Mouse (Mus musculus) forebrain, embryonic 11.5 days (tissue): ENCODE results near the gene Olfr1032. TPM values are rescaled to one million over a fixed set of nuclear protein-coding genes. Genes with fewer than 3 reads are reported as not detected.
"Not testable (repeated sequence)": the region's sequence is repeated elsewhere in the genome, so short reads cannot be mapped to it uniquely, and the experiment has no call there.

Experiments used
- ATAC-seq: fragments of 200-750 bp; cut with Nextera tagmentation; replicated peaks from 2 replicates; pipeline ENCODE4 v1.8.0; 2017; ENCODE audit warnings: moderate TSS enrichment; ENCODE audit not compliant: low FRiP score
- DNase-seq: peaks from one replicate; pipeline ENCODE4 v3.0.0-alpha.2; 2017; ENCODE audit warnings: low spot score
- H3K27ac ChIP-seq: fragments of 300-500 bp; sonication (generic); 2 replicates; pipeline ENCODE4 v1.5.1; 2014; ENCODE audit warnings: low read depth, low read length
- H3K27me3 ChIP-seq: fragments of 300-500 bp; sonication (generic); 2 replicates; pipeline ENCODE4 v1.6.1; 2014; ENCODE audit warnings: mild to moderate bottlenecking, low read length, mixed read lengths; ENCODE audit not compliant: control insufficient read depth, insufficient read depth
- H3K36me3 ChIP-seq: fragments of 300-500 bp; sonication (generic); 2 replicates; pipeline ENCODE4 v1.6.1; 2014; ENCODE audit warnings: mild to moderate bottlenecking, low read length, moderate library complexity, mixed read lengths; ENCODE audit not compliant: control insufficient read depth, insufficient read depth
- H3K4me1 ChIP-seq: fragments of 300-500 bp; sonication (generic); replicated peaks from 2 replicates; pipeline ENCODE4 v1.6.1; 2014; ENCODE audit warnings: low read length, mixed read lengths; ENCODE audit not compliant: control insufficient read depth, insufficient read depth
- H3K4me2 ChIP-seq: fragments of 300-500 bp; sonication (generic); 2 replicates; pipeline ENCODE4 v1.6.1; 2014; ENCODE audit warnings: low read depth, mild to moderate bottlenecking, low read length, moderate library complexity, mixed read lengths; ENCODE audit not compliant: severe bottlenecking
- H3K4me3 ChIP-seq: fragments of 300-500 bp; sonication (generic); 2 replicates; pipeline ENCODE4 v1.5.1; 2014; ENCODE audit warnings: low read depth, low read length
- H3K9ac ChIP-seq: fragments of 300-500 bp; sonication (generic); 2 replicates; pipeline ENCODE4 v1.6.1; 2014; ENCODE audit warnings: low read length
- H3K9me3 ChIP-seq: fragments of 300-500 bp; sonication (generic); 2 replicates; pipeline ENCODE4 v1.6.1; 2016; ENCODE audit warnings: low read length, mixed read lengths; ENCODE audit not compliant: control insufficient read depth
- WGBS: fragments of 180-500 bp; shearing (Covaris S2); extraction: QIAGEN DNeasy Blood & Tissue Kit; methylation state at CpG from one replicate; pipeline ENCODE4 v1.1.7; 2014; 5-methylcytosine and 5-hydroxymethylcytosine counted together
- polyA plus RNA-seq: library from polyadenylated mRNA; unstranded; fragments of >200 nt; fragmentation: Nextera tagmentation; extraction: Ambion mirVana; gene quantifications from 2 replicates; pipeline ENCODE4 v1.2.1, GENCODE M21; 2014

Gene Olfr1032
- not detected in 2 replicates for polyA plus RNA-seq

DNA sequence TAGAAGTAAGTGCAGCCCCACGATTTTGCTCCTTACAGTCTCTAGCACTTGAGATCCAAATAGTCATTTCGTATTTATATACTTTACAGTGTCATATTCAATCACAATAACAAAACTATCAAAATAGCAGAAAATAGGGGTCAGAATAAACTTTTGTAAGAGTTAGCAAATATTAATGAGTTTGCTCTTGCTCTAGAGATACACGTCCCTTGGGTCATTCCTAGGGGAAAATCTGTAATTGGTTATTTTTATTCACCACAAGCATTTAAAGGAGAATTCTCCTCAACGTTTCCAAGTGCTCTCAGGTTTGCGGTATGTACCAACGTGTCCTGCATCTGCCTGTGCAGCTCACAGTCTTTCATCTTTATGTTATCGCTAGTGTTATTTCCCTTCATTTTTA is at the start of gene Olfr1032:
Gene Olfr1032 (plus strand): TSS at position 301 of the 400 bp plus-strand sequence.
- 82% methylated on average over 7 of the region's 7 CpGs for WGBS
- no peaks in the 10 kb centered on the region for H3K4me1 ChIP-seq
- no peak within 1 kb of the TSS for H3K27ac ChIP-seq
- H3K27me3 ChIP-seq = no peaks in the 10 kb centered on the region
- ATAC-seq (no peak), DNase-seq (no peak)
- no peaks in the 10 kb centered on the region for H3K36me3 ChIP-seq
- no peak within 1 kb of the TSS for H3K4me3 ChIP-seq
- no peak within 1 kb of the TSS for H3K4me2 ChIP-seq
- H3K9ac ChIP-seq = no peak within 1 kb of the TSS
- H3K9me3 ChIP-seq = no peaks in the 10 kb centered on the region

DNA sequence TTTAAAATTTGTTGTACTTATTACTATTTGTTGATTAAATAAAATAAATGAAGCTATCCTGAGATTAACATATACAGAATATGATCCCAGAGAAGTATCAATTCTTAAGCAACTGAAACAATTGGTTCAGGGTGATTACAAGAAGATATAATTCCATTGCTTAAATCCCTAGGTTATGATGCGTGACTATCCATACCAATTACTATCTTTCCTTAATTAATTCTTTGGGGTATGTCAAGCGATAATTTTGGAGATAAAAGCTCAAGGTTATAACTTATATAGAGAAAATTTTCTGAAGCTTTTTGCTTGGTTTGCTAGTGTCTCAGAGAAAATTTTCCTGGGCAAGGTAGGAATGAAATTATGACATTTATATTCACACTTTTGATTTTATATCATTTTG is 31.7 kb upstream of the Olfr1032 start, which contains the start of gene Olfr1029:
Gene Olfr1029 (plus strand): TSS at position 301 of the 400 bp plus-strand sequence.
- H3K4me1 ChIP-seq = no peaks in the 10 kb centered on the region
- no peak within 1 kb of the TSS for H3K27ac ChIP-seq
- no peaks in the 10 kb centered on the region for H3K9me3 ChIP-seq
- ATAC-seq (no peak), DNase-seq (no peak)
- H3K9ac ChIP-seq = no peak within 1 kb of the TSS
- H3K36me3 ChIP-seq = no peaks in the 10 kb centered on the region
- H3K4me3 ChIP-seq = no peak within 1 kb of the TSS
- H3K4me2 ChIP-seq = no peak within 1 kb of the TSS
- H3K27me3 ChIP-seq = no peaks in the 10 kb centered on the region
- WGBS = 81% methylated on average over 2 of the region's 2 CpGs

DNA sequence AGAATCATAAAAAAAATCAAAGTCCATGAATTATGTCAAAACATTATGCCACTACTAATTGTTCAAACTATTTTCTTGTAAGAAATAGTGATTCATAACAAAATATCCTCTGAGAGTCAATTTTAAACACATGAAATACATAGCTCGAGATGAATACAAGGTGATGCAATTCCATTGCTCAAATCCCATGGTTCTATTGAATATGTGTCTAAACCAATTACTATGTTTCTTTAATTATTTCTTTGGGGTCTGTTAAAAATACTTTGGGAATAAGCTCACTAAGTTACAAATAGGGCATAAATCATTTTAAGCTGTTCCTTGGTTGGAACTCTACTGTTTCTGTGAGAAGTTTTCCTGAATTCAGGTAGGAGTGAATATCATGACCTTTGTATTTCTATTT is 26.4 kb upstream of the Olfr1032 start, which contains the start of gene Olfr1030:
Gene Olfr1030 (plus strand): TSS at position 301 of the 400 bp plus-strand sequence.
- Histone ChIP-seq H3K9ac (no peak within 1 kb of the TSS), H3K4me1 (no peaks in the 10 kb centered on the region), H3K4me3 (no peak within 1 kb of the TSS), H3K27me3 (no peaks in the 10 kb centered on the region), H3K36me3 (no peaks in the 10 kb centered on the region), H3K4me2 (no peak within 1 kb of the TSS), H3K27ac (no peak within 1 kb of the TSS), H3K9me3 (no peaks in the 10 kb centered on the region)
- DNase-seq (no peak), ATAC-seq (no peak)
- 83% methylated on average over 1 of the region's 1 CpGs for WGBS

DNA sequence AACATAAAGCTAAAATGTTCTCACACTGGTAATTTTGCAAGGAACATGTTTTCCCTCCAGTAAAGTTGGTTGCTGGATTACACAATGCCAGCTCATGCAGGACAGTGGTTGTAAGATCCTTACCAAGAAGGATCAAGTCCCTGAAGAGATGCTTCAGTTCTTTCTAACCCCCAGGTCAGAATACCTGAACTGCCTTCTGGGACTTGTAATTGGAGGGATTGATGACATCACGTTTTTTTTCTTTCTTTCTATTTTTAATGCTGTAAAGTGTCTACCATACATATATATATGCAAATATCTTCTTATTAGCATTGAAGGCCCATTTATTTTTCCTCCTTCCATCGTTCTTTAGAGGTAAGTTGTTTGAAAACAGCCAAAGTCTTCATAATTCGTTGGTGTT is 15.3 kb upstream of the Olfr1032 start, which contains the start of gene Olfr1031:
Gene Olfr1031 (plus strand): TSS at position 301 of the 400 bp plus-strand sequence.
- H3K27me3 ChIP-seq = no peaks in the 10 kb centered on the region
- no peaks in the 10 kb centered on the region for H3K9me3 ChIP-seq
- H3K4me3 ChIP-seq = no peak within 1 kb of the TSS
- H3K36me3 ChIP-seq = no peaks in the 10 kb centered on the region
- ATAC-seq = no peak
- WGBS = 69% methylated on average over 3 of the region's 3 CpGs
- no peak within 1 kb of the TSS for H3K27ac ChIP-seq
- no peak within 1 kb of the TSS for H3K4me2 ChIP-seq
- no peak within 1 kb of the TSS for H3K9ac ChIP-seq
- H3K4me1 ChIP-seq = no peaks in the 10 kb centered on the region
- DNase-seq = no peak

- H3K9me3 ChIP-seq, ATAC-seq, H3K9ac ChIP-seq, H3K27me3 ChIP-seq, H3K4me1 ChIP-seq, H3K36me3 ChIP-seq, H3K27ac ChIP-seq, DNase-seq: not testable (repeated sequence)
- H3K4me2 ChIP-seq = peak within 1 kb of the TSS; percentile 34; the same call in 1 of the 2 replicates
- H3K4me3 ChIP-seq = 0 out of 2 replicates have a peak within 1 kb of the TSS, but pooled peaks have one; percentile 5
- 6% methylated on average over 11 of the region's 11 CpGs for WGBS
These were observed 15.1 kb downstream of the Olfr1032 start, which contains the start of gene Olfr1033 for GRCm38 (mm10) chr2:86020406-86020805. Gene Olfr1033 (plus strand): TSS chr2:86020633.

DNA sequence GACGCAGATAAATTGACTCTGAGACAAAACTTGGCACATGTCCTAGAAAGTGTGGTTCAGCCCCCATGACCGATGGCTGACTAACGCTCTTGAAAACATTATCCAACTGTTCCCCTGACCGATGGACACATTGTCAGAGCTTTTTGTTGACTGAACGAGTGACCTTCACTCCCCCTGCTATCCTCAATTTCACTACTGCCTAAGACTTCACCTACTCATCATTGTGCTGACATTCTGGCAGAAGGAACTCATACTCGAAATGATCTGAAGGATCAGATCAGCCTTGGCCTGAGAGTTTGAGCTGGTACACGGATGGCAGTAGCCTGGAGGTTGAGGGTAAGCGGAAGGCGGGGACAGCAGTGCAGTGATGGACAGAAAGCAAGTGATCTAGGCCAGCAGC is 16.2 kb downstream of the Olfr1032 start:
- H3K4me2 ChIP-seq, H3K9ac ChIP-seq, H3K4me3 ChIP-seq, ATAC-seq, DNase-seq, H3K4me1 ChIP-seq, H3K9me3 ChIP-seq, H3K27me3 ChIP-seq, H3K27ac ChIP-seq, H3K36me3 ChIP-seq: not testable (repeated sequence)
- WGBS = 84% methylated on average over 3 of the region's 9 CpGs

DNA sequence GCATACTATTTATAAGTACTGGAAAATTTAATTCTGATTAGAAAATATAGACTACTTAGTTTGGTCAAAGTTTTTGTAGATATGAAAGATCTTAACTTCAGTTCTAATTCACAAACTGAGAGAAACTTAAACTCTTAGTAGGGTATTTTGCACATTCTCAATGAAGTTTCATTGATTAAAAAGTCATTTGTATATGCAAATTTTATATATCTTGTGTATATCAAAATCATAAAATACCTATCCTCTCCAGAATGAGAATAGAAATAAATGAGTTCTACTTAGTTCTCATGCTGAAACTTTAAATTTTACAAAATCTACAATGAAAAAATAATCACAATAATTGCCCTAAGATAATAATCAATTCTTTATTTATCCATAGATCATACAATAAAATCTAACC is 40.2 kb downstream of the Olfr1032 start, which contains the start of gene Olfr1034:
Gene Olfr1034 (plus strand): TSS at position 301 of the 400 bp plus-strand sequence.
- no peaks in the 10 kb centered on the region for H3K36me3 ChIP-seq
- ATAC-seq (no peak), DNase-seq (no peak)
- H3K27me3 ChIP-seq = no peaks in the 10 kb centered on the region
- H3K27ac ChIP-seq = no peak within 1 kb of the TSS
- H3K4me1 ChIP-seq = no peaks in the 10 kb centered on the region
- no peaks in the 10 kb centered on the region for H3K9me3 ChIP-seq
- no peak within 1 kb of the TSS for H3K4me3 ChIP-seq
- H3K9ac ChIP-seq = no peak within 1 kb of the TSS
- H3K4me2 ChIP-seq = no peak within 1 kb of the TSS

DNA sequence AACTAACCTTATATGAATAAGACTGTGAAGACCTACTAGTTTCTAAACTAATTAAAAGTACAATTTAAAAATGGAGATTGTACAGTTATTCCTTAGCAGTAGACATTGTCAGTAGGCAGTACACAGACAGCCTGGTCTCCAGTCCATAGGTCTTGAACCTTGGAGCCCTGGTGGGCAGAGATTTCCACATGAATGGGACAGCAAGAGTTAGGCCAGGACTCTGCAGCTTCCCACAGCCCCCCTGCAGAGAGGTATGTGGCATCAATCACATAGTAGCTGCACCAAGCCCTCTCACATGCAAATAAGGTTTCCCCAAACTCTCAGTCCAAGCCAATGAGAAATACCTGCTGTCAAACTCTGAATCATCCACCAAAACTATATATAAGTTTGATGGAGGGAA is 45.4 kb downstream of the Olfr1032 start:
- ATAC-seq, H3K27me3 ChIP-seq, H3K27ac ChIP-seq, DNase-seq, H3K4me2 ChIP-seq, H3K4me3 ChIP-seq, H3K4me1 ChIP-seq, H3K9me3 ChIP-seq, H3K9ac ChIP-seq, H3K36me3 ChIP-seq: not testable (repeated sequence)
